Mouse (Mus musculus) kidney, postnatal 0 days (tissue): ENCODE measurements around the gene Nid2. TPM values are rescaled to one million over a fixed set of nuclear protein-coding genes. Genes with fewer than 3 reads are reported as not detected.

Experiments
- ATAC-seq: fragments of 200-750 bp; cut with Nextera tagmentation; replicated peaks from 2 replicates; pipeline ENCODE4 v1.8.0; 2017; ENCODE audit warnings: low read depth, moderate number of reproducible peaks, moderate TSS enrichment, moderate library complexity; ENCODE audit not compliant: low FRiP score
- DNase-seq: peaks from one replicate; pipeline ENCODE4 v3.0.0-alpha.2; 2016; ENCODE audit warnings: low spot score
- H3K27ac ChIP-seq: fragments of 300-500 bp; sonication (generic); 2 replicates; pipeline ENCODE4 v1.5.1; 2014; ENCODE audit warnings: mild to moderate bottlenecking
- H3K27me3 ChIP-seq: fragments of 300-500 bp; sonication (generic); 2 replicates; pipeline ENCODE4 v1.6.1; 2014; ENCODE audit warnings: low read length, mixed read lengths; ENCODE audit not compliant: insufficient read depth
- H3K36me3 ChIP-seq: fragments of 300-500 bp; sonication (generic); 2 replicates; pipeline ENCODE4 v1.6.1; 2014; ENCODE audit warnings: low read length, mixed read lengths; ENCODE audit not compliant: insufficient read depth
- H3K4me1 ChIP-seq: fragments of 300-500 bp; sonication (generic); replicated peaks from 2 replicates; pipeline ENCODE4 v1.6.1; 2014; ENCODE audit warnings: antibody characterized with exemption, low read length, mixed read lengths; ENCODE audit not compliant: insufficient read depth
- H3K4me2 ChIP-seq: fragments of 300-500 bp; sonication (generic); 2 replicates; pipeline ENCODE4 v1.6.1; 2014; ENCODE audit warnings: mild to moderate bottlenecking, low read length, moderate library complexity, mixed read lengths
- H3K4me3 ChIP-seq: fragments of 300-500 bp; sonication (generic); replicated peaks from 2 replicates; pipeline ENCODE4 v1.5.1; 2014; ENCODE audit warnings: low read depth, low read length
- H3K9ac ChIP-seq: fragments of 300-500 bp; sonication (generic); 2 replicates; pipeline ENCODE4 v1.6.1; 2014; ENCODE audit warnings: low read depth, low read length
- H3K9me3 ChIP-seq: fragments of 300-500 bp; sonication (generic); replicated peaks from 2 replicates; pipeline ENCODE4 v1.6.1; 2016; ENCODE audit warnings: low read length, inconsistent platforms, mixed read lengths
- CTCF ChIP-seq: IDR thresholded peaks from 2 replicates; pipeline ENCODE4 v1.5.1; 2016; ENCODE audit warnings: antibody characterized with exemption, low read depth, mild to moderate bottlenecking, moderate library complexity
- WGBS: fragments of 180-500 bp; shearing (Covaris S2); extraction: QIAGEN DNeasy Blood & Tissue Kit; methylation state at CpG from one replicate; pipeline ENCODE4 v1.1.7; 2014; 5-methylcytosine and 5-hydroxymethylcytosine counted together
- polyA plus RNA-seq: library from polyadenylated mRNA; unstranded; fragments of >200 nt; fragmentation: Nextera tagmentation; extraction: Ambion mirVana; gene quantifications from 2 replicates; pipeline ENCODE4 v1.2.1, GENCODE M21; 2015

The Nid2 gene
- polyA plus RNA-seq, 1 experiment from 2014 or later = 65.3 TPM

- TF ChIP-seq CTCF = no peak
- no peak for DNase-seq
- H3K4me3 ChIP-seq = peak overlapping the region; percentile 65
- WGBS = 4% methylated on average over 21 of the region's 21 CpGs
- no peak overlapping the region for H3K9ac ChIP-seq
- 0 out of 2 replicates have a peak, but pooled peaks cover 4% of the 10 kb centered on the region for H3K36me3 ChIP-seq
- ATAC-seq = no peak
- peaks cover 19% of the 10 kb centered on the region for H3K4me1 ChIP-seq
- no peak overlapping the region for H3K27ac ChIP-seq
- no peaks in the 10 kb centered on the region for H3K27me3 ChIP-seq
- H3K9me3 ChIP-seq = no peaks in the 10 kb centered on the region
- peak overlapping the region; percentile 90 for H3K4me2 ChIP-seq
Observed at GRCm38 (mm10) chr14:19752276-19752675, 1.2 kb downstream of the Nid2 start.

DNA sequence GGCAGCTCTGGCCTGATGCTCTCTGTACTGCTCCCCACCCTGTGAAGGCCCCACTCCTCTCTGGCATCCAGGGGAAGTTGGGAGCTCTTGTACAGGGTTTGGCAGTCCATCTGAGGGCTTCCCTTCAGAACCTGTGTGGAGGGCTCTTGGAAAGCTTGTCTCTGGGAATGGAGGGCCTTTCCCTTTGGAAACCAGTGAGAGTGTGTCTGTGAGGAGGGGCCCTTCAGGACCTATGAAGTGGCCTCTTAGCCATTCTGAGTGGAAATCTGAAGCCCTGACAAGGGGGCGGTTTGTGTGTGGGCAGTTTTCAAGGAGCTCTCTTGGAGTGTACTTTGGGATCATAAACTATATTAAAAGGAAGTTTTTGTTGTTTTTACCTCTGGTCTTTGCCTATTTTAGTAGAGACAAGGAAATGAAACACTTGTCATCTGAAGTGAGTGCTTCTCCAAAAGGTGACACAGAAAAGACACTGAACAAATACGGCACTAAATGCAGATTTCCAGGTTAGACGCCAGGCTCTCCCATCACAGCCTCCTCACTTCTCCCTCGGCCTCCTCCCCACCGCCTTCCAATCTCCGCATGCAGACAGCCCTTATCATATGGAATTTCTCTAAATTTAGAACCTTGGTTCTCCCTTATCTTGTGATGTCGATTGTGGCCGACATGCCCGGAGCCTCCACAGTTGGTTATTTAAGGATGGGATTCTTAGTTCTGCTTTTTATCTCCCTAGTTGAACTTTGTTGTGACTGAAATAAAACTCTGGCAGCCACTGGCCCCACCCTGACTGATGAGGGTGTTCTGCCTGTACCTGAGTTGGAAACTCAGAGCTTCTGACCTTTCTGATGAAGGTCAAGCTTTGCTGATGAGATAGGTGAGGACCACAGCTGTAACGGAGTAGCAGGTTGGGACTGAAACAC, 8.5 kb downstream of the Nid2 start:
- 57% methylated on average over 10 of the region's 10 CpGs for WGBS
- DNase-seq = no peak
- peaks cover 28% of the 10 kb centered on the region for H3K4me1 ChIP-seq
- peak overlapping the region; percentile 10; the same call in 1 of the 2 replicates for H3K27ac ChIP-seq
- 0 out of 2 replicates have a peak, but pooled peaks cover 4% of the 10 kb centered on the region for H3K36me3 ChIP-seq
- H3K9ac ChIP-seq = no peak overlapping the region
- H3K4me2 ChIP-seq = no peak overlapping the region
- ATAC-seq = no peak
- no peaks in the 10 kb centered on the region for H3K9me3 ChIP-seq
- no peak overlapping the region for H3K4me3 ChIP-seq
- no peaks in the 10 kb centered on the region for H3K27me3 ChIP-seq
- no peak for TF ChIP-seq CTCF

DNA sequence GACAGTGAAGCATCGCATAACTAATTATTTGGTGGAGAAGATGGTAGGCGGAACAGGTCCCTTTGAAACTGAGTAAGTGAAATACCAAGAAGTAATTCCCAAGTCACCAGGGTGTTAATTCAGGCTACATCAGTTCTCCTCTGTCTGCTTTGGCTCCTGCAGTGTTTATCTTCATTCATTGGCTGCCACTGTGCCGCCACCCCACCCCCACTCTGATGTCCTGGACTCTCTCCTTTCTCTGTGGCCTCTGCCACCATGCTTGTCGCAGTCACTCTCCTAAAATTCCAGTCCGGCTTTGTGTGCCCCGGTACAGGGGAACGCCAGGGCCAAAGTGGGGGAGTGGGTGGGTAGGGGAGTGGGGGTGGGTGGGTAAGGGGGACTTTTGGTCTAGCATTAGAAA, 9.7 kb downstream of the Nid2 start:
- ATAC-seq (no peak), DNase-seq (no peak)
- H3K9me3 ChIP-seq = no peaks in the 10 kb centered on the region
- no peak overlapping the region for H3K4me2 ChIP-seq
- H3K36me3 ChIP-seq = 0 out of 2 replicates have a peak, but pooled peaks cover 4% of the 10 kb centered on the region
- no peak overlapping the region for H3K9ac ChIP-seq
- H3K4me3 ChIP-seq = no peak overlapping the region
- 41% methylated on average over 7 of the region's 7 CpGs for WGBS
- H3K4me1 ChIP-seq = peaks cover 30% of the 10 kb centered on the region
- no peak overlapping the region for H3K27ac ChIP-seq
- no peaks in the 10 kb centered on the region for H3K27me3 ChIP-seq
- no peak for TF ChIP-seq CTCF

- 34% methylated on average over 4 of the region's 4 CpGs for WGBS
- ATAC-seq (0 out of 2 replicates have a peak, but pooled peaks have one; percentile 43), DNase-seq (peak; percentile 70)
- Histone ChIP-seq H3K27me3 (no peaks in the 10 kb centered on the region), H3K9ac (no peak overlapping the region), H3K9me3 (no peaks in the 10 kb centered on the region), H3K4me1 (peaks cover 36% of the 10 kb centered on the region), H3K27ac (no peak overlapping the region), H3K36me3 (no peaks in the 10 kb centered on the region), H3K4me2 (no peak overlapping the region), H3K4me3 (no peak overlapping the region)
- TF ChIP-seq CTCF = no peak
Observed at GRCm38 (mm10) chr14:19762014-19762413, 10.9 kb downstream of the Nid2 start.

DNA sequence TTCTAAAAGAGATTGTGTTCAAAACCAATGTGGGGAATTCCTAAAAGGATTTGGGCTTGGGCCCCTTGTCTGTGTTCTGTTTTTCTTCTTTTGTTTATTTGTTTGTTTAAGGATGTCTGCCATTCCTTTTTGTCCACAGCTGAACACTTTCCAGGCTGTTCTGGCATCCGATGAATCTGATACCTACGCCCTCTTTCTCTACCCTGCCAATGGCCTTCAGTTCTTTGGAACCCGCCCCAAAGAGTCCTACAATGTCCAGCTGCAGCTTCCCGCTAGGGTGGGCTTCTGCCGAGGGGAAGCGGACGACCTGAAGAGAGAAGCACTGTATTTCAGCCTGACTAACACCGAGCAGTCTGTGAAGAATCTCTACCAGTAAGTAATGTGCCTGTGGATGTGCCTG, 12.5 kb downstream of the Nid2 start:
- WGBS = 22% methylated on average over 8 of the region's 8 CpGs
- no peak; the same call in 1 of the 2 replicates for ATAC-seq
- peak overlapping the region; percentile 47 for H3K27ac ChIP-seq

GRCm38 (mm10) chr14:19764331-19764730, 13.3 kb downstream of the Nid2 start:
- Histone ChIP-seq H3K9ac (no peak overlapping the region), H3K36me3 (peaks cover 8% of the 10 kb centered on the region; the same call in 1 of the 2 replicates), H3K4me1 (peaks cover 36% of the 10 kb centered on the region), H3K27ac (no peak overlapping the region), H3K9me3 (no peaks in the 10 kb centered on the region), H3K4me2 (peak overlapping the region; percentile 27; the same call in 1 of the 2 replicates), H3K4me3 (no peak overlapping the region), H3K27me3 (no peaks in the 10 kb centered on the region)
- DNase-seq (no peak), ATAC-seq (no peak)
- WGBS = 71% methylated on average over 8 of the region's 8 CpGs
- no peak for TF ChIP-seq CTCF

More for the DNA sequence above, 12.5 kb downstream of the Nid2 start:
- H3K4me3 ChIP-seq = no peak overlapping the region
- no peak for TF ChIP-seq CTCF
- peak; percentile 84 for DNase-seq
- no peaks in the 10 kb centered on the region for H3K27me3 ChIP-seq
- H3K4me2 ChIP-seq = peak overlapping the region; percentile 27
- peaks cover 40% of the 10 kb centered on the region for H3K4me1 ChIP-seq
- no peak overlapping the region for H3K9ac ChIP-seq
- H3K9me3 ChIP-seq = no peaks in the 10 kb centered on the region
- H3K36me3 ChIP-seq = peaks cover 6% of the 10 kb centered on the region; the same call in 1 of the 2 replicates
